Mouse (Mus musculus) MEL (cell line): Measurements from ENCODE around the gene Gm17622. TPM values are rescaled to one million over a fixed set of nuclear protein-coding genes. Genes with fewer than 3 reads are reported as not detected.

ENCODE experiments used
- DNase-seq: peaks from one replicate; pipeline ENCODE4 v3.0.0; 2011; ENCODE audit warnings: low read depth, low spot score
- H3K27ac ChIP-seq: 2 replicates; pipeline ENCODE4 v1.5.1; 2012; ENCODE audit warnings: low read depth, mild to moderate bottlenecking, control low read depth, low read length, moderate library complexity; ENCODE audit not compliant: control insufficient read depth
- H3K27me3 ChIP-seq, 2 experiments: fragments of 150-350 bp in 1 of 2; sonication (generic) in 1 of 2; 2 replicates each; pipeline ENCODE4 v1.6.1; 2012; ENCODE audit warnings: low read length in 2 of 2, mild to moderate bottlenecking in 2 of 2, improper control_type of control experiment in 1 of 2, moderate library complexity in 1 of 2; ENCODE audit not compliant: insufficient read depth in 2 of 2, control insufficient read depth in 1 of 2
- H3K36me3 ChIP-seq, 2 experiments: 2 replicates each; pipeline ENCODE4 v1.6.1; 2012 to 2014; ENCODE audit warnings: low read length in 2 of 2, improper control_type of control experiment in 1 of 2, inconsistent platforms in 1 of 2, mild to moderate bottlenecking in 1 of 2; ENCODE audit not compliant: insufficient read depth in 2 of 2, control insufficient read depth in 1 of 2
- H3K4me1 ChIP-seq, 2 experiments: fragments of 150-350 bp in 1 of 2; sonication (generic) in 1 of 2; 2 replicates each; pipeline ENCODE4 v1.6.1; 2012; ENCODE audit warnings: low read length in 2 of 2, improper control_type of control experiment in 1 of 2, mild to moderate bottlenecking in 1 of 2; ENCODE audit not compliant: insufficient read depth in 2 of 2, control insufficient read depth in 1 of 2
- H3K4me3 ChIP-seq, 2 experiments: fragments of 150-350 bp in 1 of 2; sonication (generic) in 1 of 2; 2 replicates each; pipeline ENCODE4 v1.5.1; 2012; ENCODE audit warnings: low read depth in 2 of 2, low read length in 2 of 2, mild to moderate bottlenecking in 2 of 2, moderate library complexity in 2 of 2, control low read depth in 1 of 2, improper control_type of control experiment in 1 of 2; ENCODE audit not compliant: control insufficient read depth in 1 of 2, insufficient read depth in 1 of 2
- H3K79me2 ChIP-seq: 2 replicates; pipeline ENCODE4 v1.6.1; 2012; ENCODE audit warnings: mild to moderate bottlenecking, low read length, moderate library complexity; ENCODE audit not compliant: control insufficient read depth, poor library complexity, insufficient read depth
- H3K9ac ChIP-seq: 2 replicates; pipeline ENCODE4 v1.6.1; 2012; ENCODE audit warnings: low read depth, mild to moderate bottlenecking, control low read depth, low read length, moderate library complexity; ENCODE audit not compliant: control insufficient read depth, poor library complexity, severe bottlenecking
- H3K9me3 ChIP-seq: fragments of 150-350 bp; sonication (generic); replicated peaks from 2 replicates; pipeline ENCODE4 v1.6.1; 2012; ENCODE audit warnings: mild to moderate bottlenecking, low read length, improper control_type of control experiment, moderate library complexity; ENCODE audit not compliant: insufficient read depth
- CHD2 ChIP-seq: IDR thresholded peaks from 2 replicates; pipeline ENCODE4 v1.6.1; 2011; ENCODE audit warnings: low read length, improper control_type of control experiment
- CTCF ChIP-seq, 3 experiments: IDR thresholded peaks in 2 of 3; conservative IDR thresholded peaks in 1 of 3; 2 replicates each; pipeline ENCODE4 v1.5.1; 2011 to 2012; ENCODE audit warnings: low read length in 3 of 3, low read depth in 2 of 3, mild to moderate bottlenecking in 2 of 3, improper control_type of control experiment in 1 of 3, inconsistent platforms in 1 of 3, mixed read lengths in 1 of 3, moderate library complexity in 1 of 3; ENCODE audit not compliant: control insufficient read depth in 1 of 3, insufficient read depth in 1 of 3, poor library complexity in 1 of 3, severe bottlenecking in 1 of 3
- ELF1 ChIP-seq: IDR thresholded peaks from 2 replicates; pipeline ENCODE4 v1.6.1; 2014; ENCODE audit warnings: low read depth, mild to moderate bottlenecking, inconsistent platforms, low read length, improper control_type of control experiment, moderate library complexity
- ETS1 ChIP-seq: IDR thresholded peaks from 2 replicates; pipeline ENCODE4 v1.6.1; 2012; ENCODE audit warnings: low read depth, mild to moderate bottlenecking, inconsistent platforms, low read length, improper control_type of control experiment, moderate library complexity
- GABPA ChIP-seq: IDR thresholded peaks from 2 replicates; pipeline ENCODE4 v1.6.1; 2012; ENCODE audit warnings: low read depth, mild to moderate bottlenecking, inconsistent platforms, low read length, improper control_type of control experiment, moderate library complexity
- GATA1 ChIP-seq: IDR thresholded peaks from 2 replicates; pipeline ENCODE4 v1.6.1; 2011; ENCODE audit warnings: low read depth, low read length, improper control_type of control experiment
- HCFC1 ChIP-seq: IDR thresholded peaks from 2 replicates; pipeline ENCODE4 v1.6.1; 2012; ENCODE audit warnings: low read depth, mild to moderate bottlenecking, inconsistent platforms, low read length, improper control_type of control experiment, moderate library complexity
- JUND ChIP-seq: IDR thresholded peaks from 2 replicates; pipeline ENCODE4 v1.6.1; 2011; ENCODE audit warnings: low read depth, mild to moderate bottlenecking, improper control_type of control experiment, low read length
- KAT2A ChIP-seq: conservative IDR thresholded peaks from 2 replicates; pipeline ENCODE4 v1.6.1; 2012; ENCODE audit warnings: low read depth, low read length, improper control_type of control experiment, inconsistent platforms
- MAFK ChIP-seq: IDR thresholded peaks from 2 replicates; pipeline ENCODE4 v1.6.1; 2011; ENCODE audit warnings: low read depth, mild to moderate bottlenecking, low read length, improper control_type of control experiment, borderline replicate concordance
- MAX ChIP-seq: IDR thresholded peaks from 2 replicates; pipeline ENCODE4 v1.6.1; 2011; ENCODE audit warnings: low read length, improper control_type of control experiment
- MAZ ChIP-seq: IDR thresholded peaks from 2 replicates; pipeline ENCODE4 v1.6.1; 2012; ENCODE audit warnings: low read depth, mild to moderate bottlenecking, inconsistent platforms, low read length, improper control_type of control experiment
- MEF2A ChIP-seq: IDR thresholded peaks from 2 replicates; pipeline ENCODE4 v1.6.1; 2014; ENCODE audit warnings: low read depth, mild to moderate bottlenecking, inconsistent platforms, low read length, improper control_type of control experiment; ENCODE audit not compliant: poor library complexity, insufficient replicate concordance, severe bottlenecking; ENCODE audit errors: extremely low read depth
- MYB ChIP-seq: IDR thresholded peaks from 2 replicates; pipeline ENCODE4 v1.6.1; 2011; ENCODE audit warnings: mild to moderate bottlenecking, low read depth, low read length, improper control_type of control experiment
- MYC ChIP-seq: IDR thresholded peaks from 2 replicates; pipeline ENCODE4 v1.6.1; 2011; ENCODE audit warnings: low read depth, mild to moderate bottlenecking, low read length, improper control_type of control experiment, moderate library complexity
- NRF1 ChIP-seq: IDR thresholded peaks from 2 replicates; pipeline ENCODE4 v1.6.1; 2014; ENCODE audit warnings: low read depth, mild to moderate bottlenecking, inconsistent platforms, low read length, improper control_type of control experiment, moderate library complexity; ENCODE audit not compliant: poor library complexity, insufficient read depth, severe bottlenecking
- POLR2AphosphoS5 ChIP-seq: IDR thresholded peaks from 2 replicates; pipeline ENCODE4 v1.6.1; 2012; ENCODE audit warnings: low read depth, borderline replicate concordance, mild to moderate bottlenecking, inconsistent platforms, low read length, moderate library complexity, mixed read lengths
- RCOR1 ChIP-seq: IDR thresholded peaks from 2 replicates; pipeline ENCODE4 v1.6.1; 2012; ENCODE audit warnings: low read depth, mild to moderate bottlenecking, inconsistent platforms, low read length, improper control_type of control experiment
- SIN3A ChIP-seq: IDR thresholded peaks from 2 replicates; pipeline ENCODE4 v1.6.1; 2012; ENCODE audit warnings: low read length, improper control_type of control experiment, inconsistent platforms
- SMC3 ChIP-seq: IDR thresholded peaks from 2 replicates; pipeline ENCODE4 v1.6.1; 2011; ENCODE audit warnings: low read depth, low read length, improper control_type of control experiment
- TAL1 ChIP-seq: IDR thresholded peaks from 2 replicates; pipeline ENCODE4 v1.6.1; 2012; ENCODE audit warnings: mild to moderate bottlenecking, inconsistent platforms, low read length, moderate library complexity, mixed read lengths
- TBP ChIP-seq: IDR thresholded peaks from 2 replicates; pipeline ENCODE4 v1.8.0; 2011; ENCODE audit warnings: low read depth, low read length, improper control_type of control experiment
- UBTF ChIP-seq: IDR thresholded peaks from 2 replicates; pipeline ENCODE4 v1.6.1; 2012; ENCODE audit warnings: low read depth, mild to moderate bottlenecking, inconsistent platforms, low read length, improper control_type of control experiment, moderate library complexity, borderline replicate concordance; ENCODE audit not compliant: insufficient read depth
- polyA plus RNA-seq, 2 experiments: library from polyadenylated mRNA; stranded (reverse) in 1 of 2; unstranded in 1 of 2; fragments of >175 nt in 1 of 2; fragments of >200 nt in 1 of 2; gene quantifications; 2 replicates each; pipeline versions ENCODE4 v1.2.1 to v1.2.4; 2012; ENCODE audit warnings: low replicate concordance in 2 of 2, low read depth in 1 of 2; ENCODE audit not compliant: insufficient read length in 2 of 2, insufficient read depth in 1 of 2, missing spikeins in 1 of 2
- total RNA-seq: library from RNA; depleted of rRNA; stranded (reverse); fragments of 300-350 nt; gene quantifications from 2 replicates; pipeline ENCODE4 v1.2.3, GENCODE M21; 2012

Gm17622 gene
- total and polyA plus RNA-seq, 3 experiments = not detected

DNA sequence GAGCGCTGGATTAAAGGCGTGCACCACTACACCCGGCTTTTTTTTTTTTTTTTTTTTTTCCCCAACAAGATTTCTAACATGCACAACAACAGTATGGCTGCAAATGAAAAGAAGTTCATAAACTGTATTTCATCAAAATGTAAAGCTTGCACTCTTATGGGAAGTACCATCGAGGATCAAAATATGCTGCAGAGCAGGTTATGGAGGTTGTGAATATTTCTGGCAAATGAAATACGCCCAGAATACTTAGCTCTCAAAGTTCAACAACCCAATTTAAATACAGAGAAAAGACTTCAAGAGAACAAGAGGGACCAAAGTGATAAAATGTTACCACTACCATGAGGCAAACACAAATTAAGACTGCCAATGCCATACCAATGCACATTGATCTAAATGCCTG, 21.9 kb upstream of the Gm17622 start:
- DNase-seq = no peak
- Histone ChIP-seq H3K4me3 (no peak overlapping the region), H3K9ac (no peak overlapping the region), H3K9me3 (no peaks in the 10 kb centered on the region), H3K79me2 (no peaks in the 10 kb centered on the region), H3K27me3 (no peaks in the 10 kb centered on the region), H3K36me3 (no peaks in the 10 kb centered on the region), H3K4me1 (no peaks in the 10 kb centered on the region), H3K27ac (no peak overlapping the region)
- TF ChIP-seq POLR2AphosphoS5 (no peak), UBTF (no peak), SMC3 (no peak), ELF1 (no peak), MAX (no peak), KAT2A (no peak), RCOR1 (no peak), HCFC1 (no peak), JUND (no peak), TBP (no peak), GATA1 (no peak), MYB (no peak)

DNA sequence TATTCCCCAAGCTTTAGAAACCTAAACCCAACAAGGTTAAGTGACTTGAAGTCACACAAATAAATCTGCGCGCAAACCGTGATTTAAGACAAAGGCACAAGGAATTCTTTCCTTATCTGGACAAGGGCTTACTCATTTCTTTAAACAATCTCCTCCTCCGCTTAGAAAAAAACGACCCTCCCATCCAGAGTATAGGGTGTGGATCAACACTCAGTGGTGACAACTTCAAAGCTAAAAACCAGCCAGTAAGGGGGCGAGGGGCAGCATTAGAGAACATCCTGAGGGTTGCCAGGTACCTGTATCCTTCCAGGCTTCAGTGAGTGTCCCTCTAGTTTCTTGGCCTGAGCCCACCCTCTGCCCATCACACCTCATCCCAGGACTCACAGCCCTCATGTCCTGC, 20.0 kb upstream of the Gm17622 start:
- TF ChIP-seq TBP = no peak
- no peak for TF ChIP-seq CHD2
- TF ChIP-seq MAX = no peak
- no peak for TF ChIP-seq MYC
- no peak for TF ChIP-seq TAL1
- no peak for TF ChIP-seq GABPA
- no peak for TF ChIP-seq MAZ
- Histone ChIP-seq H3K79me2 (no peaks in the 10 kb centered on the region), H3K4me1 (no peaks in the 10 kb centered on the region), H3K36me3 (no peaks in the 10 kb centered on the region), H3K9ac (no peak overlapping the region), H3K9me3 (no peaks in the 10 kb centered on the region), H3K27me3 (no peaks in the 10 kb centered on the region), H3K4me3 (no peak overlapping the region), H3K27ac (no peak overlapping the region)
- DNase-seq = no peak

DNA sequence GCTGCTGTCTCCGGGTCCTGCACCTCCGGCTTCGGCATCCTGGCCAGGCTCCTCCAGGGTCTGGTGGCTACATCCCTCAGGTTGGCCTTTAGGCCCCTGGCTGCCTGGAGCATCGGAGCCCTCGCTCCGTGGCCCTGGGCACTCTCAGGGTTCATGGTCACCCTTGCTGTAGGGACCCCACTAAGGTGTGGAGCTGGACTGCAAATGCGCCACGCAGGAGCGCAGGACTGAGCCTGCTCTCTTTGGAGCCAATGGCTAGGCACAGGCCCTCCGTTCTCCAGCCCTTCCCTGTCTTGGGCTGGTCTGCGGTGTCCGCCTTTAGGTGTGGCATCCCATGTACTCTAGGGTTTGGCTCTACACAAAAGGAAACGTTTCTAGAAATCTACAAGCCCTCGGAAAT, 19.6 kb upstream of the Gm17622 start, which contains the start of gene Ankdd1b:
Gene Ankdd1b (minus strand): TSS at position 242 of the 400 bp plus-strand sequence.
- DNase-seq = no peak

More for the DNA sequence above, 19.6 kb upstream of the Gm17622 start, which contains the start of gene Ankdd1b:
- H3K36me3 ChIP-seq = no peaks in the 10 kb centered on the region
- no peaks in the 10 kb centered on the region for H3K4me1 ChIP-seq
- no peak within 1 kb of the TSS for H3K27ac ChIP-seq
- no peaks in the 10 kb centered on the region for H3K79me2 ChIP-seq
- no peak within 1 kb of the TSS for H3K9ac ChIP-seq
- no peaks in the 10 kb centered on the region for H3K27me3 ChIP-seq
- no peaks in the 10 kb centered on the region for H3K9me3 ChIP-seq
- TF ChIP-seq GABPA (no peak), JUND (no peak), CTCF (IDR thresholded peaks at IDR 0.05 in 2 of 3, conservative IDR thresholded peaks at IDR 0.05 in 1 of 3; ENCODE audit: control insufficient read depth in 1 of 3, insufficient read depth in 1 of 3, low read depth in 2 of 3, low read length in 3 of 3, poor library complexity in 1 of 3, severe bottlenecking in 1 of 3) (no peak), MAFK (no peak), RCOR1 (no peak), UBTF (no peak), HCFC1 (no peak), SIN3A (no peak), KAT2A (no peak), NRF1 (no peak), MEF2A (no peak), ETS1 (no peak), ELF1 (no peak), SMC3 (no peak), MAX (no peak)
- no peak within 1 kb of the TSS for H3K4me3 ChIP-seq
